Mouse (Mus musculus) left cerebral cortex, adult 8-10 months (tissue): Measurements from ENCODE around the gene Olfr65. TPM values are rescaled to one million over a fixed set of nuclear protein-coding genes. Genes with fewer than 3 reads are reported as not detected.

Source experiments
- total RNA-seq, 4 experiments: library from RNA; stranded (reverse); gene quantifications; 2 replicates each; pipeline ENCODE4 v1.2.4; 2022

Gene Olfr65
- total RNA-seq, 4 experiments from 2014 or later = not detected

Other genes with a start within 250 kb of the Olfr65 start
- gene Olfr623, start 239.8 kb upstream of the Olfr65 start, total RNA-seq = not detected
- under 1 TPM in 2 of 4 experiments, not detected in 2; 0.09 TPM for gene Olfr624, start 232.3 kb upstream of the Olfr65 start, total RNA-seq
- not detected for gene Olfr625-ps1, start 220.8 kb upstream of the Olfr65 start, total RNA-seq
- not detected for gene Olfr243, start 188.8 kb upstream of the Olfr65 start, total RNA-seq
- not detected for gene Olfr628, start 173.1 kb upstream of the Olfr65 start, total RNA-seq
- not detected for gene Olfr629, start 158.5 kb upstream of the Olfr65 start, total RNA-seq
- not detected for gene Olfr630, start 146.2 kb upstream of the Olfr65 start, total RNA-seq
- gene Olfr69, start 131.9 kb upstream of the Olfr65 start, total RNA-seq = not detected
- gene Olfr68, start 123.8 kb upstream of the Olfr65 start, total RNA-seq = not detected
- not detected for gene Olfr67, start 111.7 kb upstream of the Olfr65 start, total RNA-seq
- gene Hbb-bt, start 89.5 kb upstream of the Olfr65 start, total RNA-seq = 10 to 100 TPM; 16.8 to 31.9 (median 25.7) TPM
- gene Hbb-bs, start 75.4 kb upstream of the Olfr65 start, total RNA-seq = 100 to 1,000 TPM; 204 to 381 (median 262) TPM
- gene Hbb-bh2, start 63.0 kb upstream of the Olfr65 start, total RNA-seq = not detected
- not detected for gene Hbb-bh1, start 60.3 kb upstream of the Olfr65 start, total RNA-seq
- gene Hbb-y, start 50.3 kb upstream of the Olfr65 start, total RNA-seq = under 1 TPM in 1 of 4 experiments, not detected in 3; 0.57 TPM
- gene Olfr66, start 17.2 kb upstream of the Olfr65 start, total RNA-seq = not detected
- not detected for gene Olfr64, start 9.0 kb upstream of the Olfr65 start, total RNA-seq
- not detected for gene Olfr631, start 25.3 kb downstream of the Olfr65 start, total RNA-seq
- gene Olfr632, start 30.9 kb downstream of the Olfr65 start, total RNA-seq = not detected
- not detected for gene Olfr633, start 41.0 kb downstream of the Olfr65 start, total RNA-seq
- under 1 TPM in 3 of 4 experiments, not detected in 1; 0.05 to 0.08 (median 0.07) TPM for gene Olfr635, start 67.7 kb downstream of the Olfr65 start, total RNA-seq
- gene Olfr638, start 95.3 kb downstream of the Olfr65 start, total RNA-seq = not detected
- under 1 TPM; 0.11 to 0.19 (median 0.14) TPM for gene Olfr639, start 113.8 kb downstream of the Olfr65 start, total RNA-seq
- gene Olfr640, start 122.1 kb downstream of the Olfr65 start, total RNA-seq = not detected
- not detected for gene Olfr641, start 132.0 kb downstream of the Olfr65 start, total RNA-seq
- not detected for gene Olfr642, start 149.2 kb downstream of the Olfr65 start, total RNA-seq
- gene 4930516K23Rik, start 158.0 kb downstream of the Olfr65 start, total RNA-seq = not detected
- not detected for gene Olfr644, start 168.4 kb downstream of the Olfr65 start, total RNA-seq
- gene Olfr645, start 182.0 kb downstream of the Olfr65 start, total RNA-seq = not detected
- gene Olfr646, start 201.4 kb downstream of the Olfr65 start, total RNA-seq = not detected
- not detected for gene Ubqln5, start 226.3 kb downstream of the Olfr65 start, total RNA-seq
- gene Olfr643, start 233.9 kb downstream of the Olfr65 start, total RNA-seq = not detected
- not detected for gene Ubqln3, start 239.8 kb downstream of the Olfr65 start, total RNA-seq
- gene Ubqlnl, start 247.1 kb downstream of the Olfr65 start, total RNA-seq = not detected